Mouse (Mus musculus): Measurements from ENCODE around the gene Gnb1.

Gene Gnb1

GRCm38 (mm10) chr4:155481381-155482124 lies 9.6 kb upstream of the Gnb1 start:
- in situ Hi-C loops (cut with MboI; ENCODE audit: low pct_unique_long_range_greater_than_20kb in 1 of 2, low sequenced_read_pairs in 2 of 2, unreplicated experiment in 1 of 2), result no loop called here

GRCm38 (mm10) chr4:155482125-155482480 lies 9.1 kb upstream of the Gnb1 start:
- in situ Hi-C loops (cut with MboI; ENCODE audit: low pct_unique_long_range_greater_than_20kb in 1 of 2, low sequenced_read_pairs in 2 of 2, unreplicated experiment in 1 of 2), result no loop called here

DNA sequence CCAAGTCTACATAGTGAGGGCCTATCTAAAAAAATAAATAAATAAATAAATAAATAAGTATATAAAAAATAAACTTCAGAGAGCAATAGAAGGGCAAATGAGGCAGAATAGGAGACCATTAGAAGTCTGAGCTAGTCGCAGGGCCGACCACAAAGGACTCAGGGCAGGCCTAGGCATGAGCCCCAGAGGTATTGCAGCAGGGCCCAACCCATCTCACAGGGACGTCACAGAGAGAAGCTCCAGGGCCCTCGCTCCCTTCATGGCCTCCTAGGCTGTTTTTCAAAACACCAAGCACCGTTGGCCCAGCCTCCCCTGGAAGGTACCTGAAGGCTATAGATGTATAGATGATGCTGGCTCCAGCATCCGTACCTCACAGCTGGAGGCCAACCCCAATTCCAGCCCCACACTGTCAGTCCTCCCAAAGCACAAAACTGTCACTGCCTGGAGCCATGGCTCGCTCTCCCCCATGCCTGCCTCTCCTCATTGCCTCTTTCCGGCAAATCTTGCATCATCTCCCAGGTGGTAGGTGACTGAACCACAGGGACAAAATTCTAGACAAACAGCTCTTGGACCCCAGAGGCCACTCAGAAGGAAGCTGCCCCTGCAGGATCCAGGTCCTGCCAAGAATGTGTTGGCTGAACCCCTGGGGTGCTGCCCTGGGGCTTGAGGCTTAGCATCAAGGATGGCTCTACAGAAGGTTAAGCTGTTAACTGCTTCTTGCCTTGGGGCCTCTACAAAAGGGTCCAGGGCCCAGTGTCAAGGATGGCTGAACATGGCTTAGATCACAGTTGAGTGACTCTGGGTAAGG lies 8.2 kb upstream of the Gnb1 start:
- in situ Hi-C loops (cut with MboI; ENCODE audit: low pct_unique_long_range_greater_than_20kb in 1 of 2, low sequenced_read_pairs in 2 of 2, unreplicated experiment in 1 of 2), result no loop called here

DNA sequence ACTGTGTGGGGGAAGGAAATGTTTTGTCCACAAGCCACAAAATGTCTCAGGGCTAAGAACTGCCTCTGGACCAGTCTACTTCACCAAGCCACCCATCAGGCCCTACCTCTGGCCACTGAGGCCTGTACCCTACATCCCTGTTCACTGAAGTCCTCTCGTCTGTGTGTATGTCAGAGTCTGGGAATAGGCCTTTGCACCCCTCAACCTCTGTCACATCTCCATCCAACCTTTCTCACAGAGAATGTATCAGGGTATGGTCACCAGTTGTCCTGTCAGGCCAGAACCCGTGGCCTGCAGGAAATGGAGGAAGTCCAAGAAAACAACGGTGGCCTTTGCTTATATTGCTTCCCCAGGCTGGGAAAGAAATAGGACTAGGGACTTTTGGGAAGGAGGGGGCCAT lies 5.6 kb upstream of the Gnb1 start:
- in situ Hi-C loops (cut with MboI; ENCODE audit: low pct_unique_long_range_greater_than_20kb in 1 of 2, low sequenced_read_pairs in 2 of 2, unreplicated experiment in 1 of 2), result no loop called here

DNA sequence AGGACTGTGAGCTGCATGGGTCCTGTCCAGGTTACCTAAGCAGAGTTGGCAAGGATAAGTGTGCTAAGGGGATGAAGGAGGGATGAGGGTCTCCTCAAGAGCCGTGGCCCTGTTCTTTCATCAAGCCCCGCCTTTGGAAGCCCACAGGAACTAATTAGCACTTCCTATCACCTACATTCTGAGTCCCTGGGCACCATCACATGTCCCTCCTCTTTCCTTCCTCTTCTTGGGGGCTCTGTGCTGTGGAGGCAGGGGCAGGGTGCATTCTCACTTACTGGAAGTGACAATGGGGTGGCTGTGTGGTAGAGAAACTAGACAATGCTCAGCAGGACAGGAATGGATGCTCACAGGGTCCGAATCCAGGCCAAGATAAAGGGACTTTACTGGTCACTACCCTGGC lies 3.4 kb upstream of the Gnb1 start:
- in situ Hi-C loops (cut with MboI; ENCODE audit: low pct_unique_long_range_greater_than_20kb in 1 of 2, low sequenced_read_pairs in 2 of 2, unreplicated experiment in 1 of 2), result no loop called here

DNA sequence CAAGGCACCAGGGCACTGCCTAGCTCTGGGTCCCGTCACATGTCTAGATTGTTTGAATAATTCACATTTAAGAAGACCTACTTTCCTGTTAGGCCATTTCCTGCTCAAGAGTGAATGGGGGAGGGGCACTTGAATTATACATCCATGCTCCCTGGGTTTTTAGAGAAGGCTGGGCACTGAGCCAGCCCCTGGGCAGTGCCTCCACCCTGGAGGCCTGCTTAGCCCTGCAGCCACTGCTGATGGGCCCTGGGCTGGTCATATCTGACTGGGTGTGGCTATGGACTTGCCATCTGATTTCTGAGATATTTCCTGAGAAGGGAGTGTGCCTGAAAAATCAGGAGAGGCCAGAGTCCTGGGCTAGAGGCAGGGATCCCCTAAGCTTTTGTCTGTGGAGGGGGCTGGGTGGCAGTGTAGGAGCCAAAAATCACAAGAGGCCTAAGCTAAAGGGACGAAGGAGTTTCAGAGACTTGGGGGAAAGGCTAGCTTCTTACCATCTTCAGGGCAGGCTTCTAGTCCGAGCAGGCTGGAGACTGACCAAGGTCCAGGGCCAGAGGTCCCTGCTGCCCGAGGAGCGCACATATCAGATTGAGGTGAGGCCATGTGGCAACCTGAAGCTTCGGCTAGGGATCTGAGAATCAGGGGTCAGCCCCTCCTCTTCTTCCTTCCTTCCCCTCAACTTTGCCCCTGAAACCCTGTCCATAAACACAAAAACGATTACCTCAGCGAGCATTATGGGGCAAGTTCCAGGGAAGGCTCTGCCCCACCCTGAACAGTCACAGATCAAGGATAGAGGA lies 2.7 kb upstream of the Gnb1 start:
- in situ Hi-C loops (cut with MboI; ENCODE audit: low pct_unique_long_range_greater_than_20kb in 1 of 2, low sequenced_read_pairs in 2 of 2, unreplicated experiment in 1 of 2), result no loop called here

DNA sequence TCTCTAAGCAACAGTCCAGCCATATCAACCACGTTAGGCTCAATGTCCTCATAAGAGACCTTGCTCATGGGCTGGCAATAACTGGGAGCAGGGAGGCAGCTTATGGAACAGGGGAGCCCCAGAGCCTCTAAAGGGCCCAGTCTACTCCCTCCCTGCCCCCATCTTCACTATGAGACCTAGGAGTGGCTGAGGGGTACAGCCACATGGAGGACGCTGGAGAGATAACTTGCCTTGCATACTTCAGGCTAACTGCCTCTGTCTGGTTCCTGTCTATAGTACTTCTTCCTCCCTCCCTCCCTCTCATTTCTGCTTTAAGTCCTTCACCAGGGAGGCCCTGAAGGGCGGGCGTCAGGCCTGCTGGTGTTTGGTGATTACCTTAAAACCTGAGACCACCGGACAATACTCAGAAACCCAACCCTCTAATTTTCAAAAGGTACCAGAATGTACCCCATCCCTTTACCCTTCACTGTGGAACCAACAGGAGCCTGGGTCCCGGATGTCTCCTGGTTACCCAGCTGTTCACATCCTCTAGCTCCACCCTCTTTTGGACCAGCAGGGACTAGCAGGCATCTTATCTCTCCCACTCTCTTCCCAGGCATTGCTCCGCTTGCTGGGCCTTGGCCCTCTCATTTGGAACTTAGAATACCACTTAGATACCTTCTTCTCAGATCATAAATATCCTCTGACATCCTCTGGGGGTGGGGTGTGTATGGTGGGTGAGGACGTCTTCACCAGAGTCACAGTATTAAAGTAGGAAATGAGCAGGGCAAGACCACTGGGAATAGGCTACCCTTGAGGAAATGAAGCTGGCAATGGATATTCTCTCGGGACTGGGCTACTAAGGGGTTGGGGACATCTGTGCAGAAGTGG lies 1.8 kb upstream of the Gnb1 start:
- in situ Hi-C loops (cut with MboI; ENCODE audit: low pct_unique_long_range_greater_than_20kb in 1 of 2, low sequenced_read_pairs in 2 of 2, unreplicated experiment in 1 of 2), result no loop called here

- in situ Hi-C loops (cut with MboI; ENCODE audit: low pct_unique_long_range_greater_than_20kb in 1 of 2, low sequenced_read_pairs in 2 of 2, unreplicated experiment in 1 of 2), result no loop called here
Observed at GRCm38 (mm10) chr4:155490456-155490855, 705 bp upstream of the Gnb1 start.

DNA sequence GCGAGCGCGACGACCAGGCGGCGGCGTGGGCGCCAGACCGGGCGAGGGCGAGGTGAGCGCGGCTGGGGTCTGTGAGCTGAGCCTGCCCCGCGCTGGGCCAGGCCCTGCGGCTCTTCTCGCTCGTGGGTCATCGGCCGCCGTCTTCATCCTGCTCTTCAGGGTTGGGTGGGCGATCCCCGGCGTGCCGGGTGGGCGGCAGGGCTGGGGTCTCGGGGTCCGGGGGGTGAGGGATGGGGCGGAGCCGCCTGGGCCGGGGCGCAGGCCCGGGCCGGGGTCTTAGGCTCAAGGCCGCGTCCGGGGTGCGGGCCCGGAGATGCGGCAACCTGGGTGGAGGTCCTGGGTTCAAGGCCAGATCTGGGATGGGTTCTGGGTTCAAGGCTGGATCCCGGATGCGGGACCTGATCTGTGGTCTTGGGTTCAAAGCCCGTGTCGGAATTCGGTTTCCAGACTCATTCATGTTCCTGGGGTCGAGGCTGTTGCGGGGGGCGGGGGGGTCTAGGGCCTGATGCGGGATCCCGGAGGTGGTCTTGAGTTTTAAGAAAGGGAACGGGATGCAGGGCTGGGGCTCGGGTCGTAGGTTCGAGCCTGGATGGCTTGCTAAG lies 469 bp downstream of the Gnb1 start:
- in situ Hi-C loops (cut with MboI; ENCODE audit: low pct_unique_long_range_greater_than_20kb in 1 of 2, low sequenced_read_pairs in 2 of 2, unreplicated experiment in 1 of 2), result no loop called here

GRCm38 (mm10) chr4:155492131-155492633 lies 1.0 kb downstream of the Gnb1 start:
- in situ Hi-C loops (cut with MboI; ENCODE audit: low pct_unique_long_range_greater_than_20kb in 1 of 2, low sequenced_read_pairs in 2 of 2, unreplicated experiment in 1 of 2), result no loop called here

DNA sequence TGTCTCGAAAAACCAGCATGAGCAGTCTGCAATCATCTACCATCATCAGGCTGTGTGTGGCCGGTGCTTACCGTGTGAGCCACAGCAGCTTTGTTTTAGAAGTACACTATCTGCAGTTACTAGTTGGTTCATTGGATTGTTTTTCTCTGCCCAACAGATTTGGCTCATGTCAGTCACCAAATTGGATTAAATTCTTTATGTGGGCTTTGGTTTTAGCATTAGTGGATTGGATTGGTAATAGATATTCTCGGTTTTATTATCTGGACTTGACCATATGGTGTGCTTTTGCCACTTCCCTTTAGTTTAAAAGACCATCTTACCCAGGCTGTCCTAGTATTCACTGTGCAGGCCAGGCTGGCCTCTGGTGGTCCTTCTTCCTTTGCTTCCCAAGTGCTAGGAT lies 3.7 kb downstream of the Gnb1 start:
- in situ Hi-C loops (cut with MboI; ENCODE audit: low pct_unique_long_range_greater_than_20kb in 1 of 2, low sequenced_read_pairs in 2 of 2, unreplicated experiment in 1 of 2), result no loop called here

DNA sequence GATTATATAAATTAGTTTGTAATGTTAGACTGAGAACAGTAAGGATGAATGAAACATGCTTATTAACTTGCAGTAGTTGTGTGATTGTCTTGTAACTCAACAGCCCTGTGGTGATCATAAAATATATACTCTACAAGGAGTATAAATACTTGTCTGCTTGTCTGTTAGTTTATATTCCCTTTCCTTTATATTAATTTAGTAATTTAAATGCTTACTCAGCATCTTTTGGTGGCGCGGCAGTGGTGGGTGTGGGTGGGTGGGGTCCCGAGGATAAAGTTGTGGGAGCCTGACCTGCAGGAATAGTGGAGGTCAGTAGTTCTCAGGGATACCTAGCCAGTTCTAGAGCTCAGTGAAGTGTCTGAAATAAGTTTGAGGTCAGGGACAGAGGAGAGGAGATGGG lies 6.8 kb downstream of the Gnb1 start:
- in situ Hi-C loops (cut with MboI; ENCODE audit: low pct_unique_long_range_greater_than_20kb in 1 of 2, low sequenced_read_pairs in 2 of 2, unreplicated experiment in 1 of 2), result no loop called here

DNA sequence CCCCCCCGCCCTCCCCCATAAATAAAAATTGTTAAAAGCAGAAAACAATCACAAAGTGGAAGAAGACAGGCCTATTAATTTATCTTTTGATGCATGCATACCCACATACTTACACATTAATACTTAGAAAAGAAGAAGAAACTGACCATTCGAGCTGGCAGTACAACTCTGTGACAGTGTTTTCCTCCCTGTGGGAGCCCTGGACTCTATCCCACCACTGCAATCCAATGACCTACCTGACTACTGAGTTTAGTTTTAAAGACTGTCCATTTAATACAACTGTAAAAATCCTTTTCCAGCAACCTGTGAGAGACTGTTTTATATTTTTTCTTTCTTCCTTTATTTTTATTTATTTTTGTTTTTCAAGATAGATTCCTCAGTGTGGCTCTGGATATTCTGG lies 10.0 kb downstream of the Gnb1 start:
- in situ Hi-C loops (cut with MboI; ENCODE audit: low pct_unique_long_range_greater_than_20kb in 1 of 2, low sequenced_read_pairs in 2 of 2, unreplicated experiment in 1 of 2), result no loop called here

GRCm38 (mm10) chr4:155505067-155505466 lies 13.9 kb downstream of the Gnb1 start:
- in situ Hi-C loops (cut with MboI; ENCODE audit: low pct_unique_long_range_greater_than_20kb in 1 of 2, low sequenced_read_pairs in 2 of 2, unreplicated experiment in 1 of 2), result no loop called here

- in situ Hi-C loops (cut with MboI; ENCODE audit: low pct_unique_long_range_greater_than_20kb in 1 of 2, low sequenced_read_pairs in 2 of 2, unreplicated experiment in 1 of 2), result no loop called here
Observed at GRCm38 (mm10) chr4:155505671-155506295, 14.6 kb downstream of the Gnb1 start.

GRCm38 (mm10) chr4:155508614-155509013 lies 17.5 kb downstream of the Gnb1 start:
- in situ Hi-C loops (cut with MboI; ENCODE audit: low pct_unique_long_range_greater_than_20kb in 1 of 2, low sequenced_read_pairs in 2 of 2, unreplicated experiment in 1 of 2), result no loop called here

GRCm38 (mm10) chr4:155510981-155511380 lies 19.8 kb downstream of the Gnb1 start:
- in situ Hi-C loops (cut with MboI; ENCODE audit: low pct_unique_long_range_greater_than_20kb in 1 of 2, low sequenced_read_pairs in 2 of 2, unreplicated experiment in 1 of 2), result no loop called here
